In the genomic region with DNA sequence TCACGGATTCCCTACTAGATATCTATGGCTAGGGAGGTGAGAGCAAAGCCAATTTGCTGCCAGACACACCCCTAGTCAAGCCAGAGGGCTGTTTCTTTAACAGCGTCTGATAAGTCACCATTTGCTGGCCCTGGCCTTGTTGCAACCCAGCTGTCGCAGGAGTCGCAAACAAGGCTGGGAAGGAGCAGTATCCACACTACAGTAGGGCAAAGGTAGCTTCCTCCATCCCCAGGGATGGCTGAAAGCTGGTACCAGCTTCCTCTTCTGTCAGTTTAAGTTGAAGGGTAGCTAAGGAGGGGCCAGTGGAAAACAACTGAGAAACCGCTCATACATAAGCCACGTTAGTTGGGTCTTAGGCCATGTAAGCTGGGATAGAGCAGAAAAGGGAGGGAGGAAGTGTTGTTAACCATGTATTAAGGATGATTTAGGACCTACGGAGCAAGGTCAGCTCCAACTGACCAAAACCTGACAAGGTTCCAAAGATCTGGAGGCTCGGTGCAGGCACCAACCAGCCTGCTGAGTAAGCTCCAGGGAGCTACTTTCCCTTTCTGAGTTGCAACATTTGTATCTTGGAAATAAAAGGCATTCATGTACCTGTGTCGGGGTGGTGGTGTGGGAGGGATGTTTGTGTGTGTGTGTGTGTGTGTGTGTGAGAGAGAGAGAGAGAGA, we compare ENCODE assay signal across 9 mouse cellular contexts. TPM values are rescaled to one million over a fixed set of nuclear protein-coding genes. Genes with fewer than 3 reads are reported as not detected.
DNase-seq lines count a peak whose midpoint lies in the region; TF ChIP-seq lines count a peak whose summit lies in the region.
"Had no signal": no experiment of that assay in that cellular context is flagged by ENCODE, and none has a peak within 500 bp of the region (broad histone marks: within the 10 kb centered on the region; RNA-seq: fewer than 3 reads in every experiment).

No protein-coding gene starts in this region.

- H3K27ac ChIP-seq in cerebellum, adult 2 months (ENCODE audit: insufficient read depth, low read length), result peak overlapping the region; percentile 19; the same call in 1 of the 2 replicates
- peak overlapping the region; percentile 95 for H3K27ac ChIP-seq in embryonic fibroblast, embryonic 13.5 days (ENCODE audit: insufficient read depth, low read length)

- no peak for DNase-seq in cerebellum, adult 2 months
- no peak for DNase-seq in cerebellum, postnatal 36 days
- peak; percentile 56 for DNase-seq in 3134 (ENCODE audit: extremely low read depth, insufficient read length, low spot score)
- peak; percentile 62 for DNase-seq in kidney, postnatal 10 days
- DNase-seq in frontal cortex, postnatal 25 days (ENCODE audit: low spot score in 2 of 2), result no peak
- no peak for DNase-seq in B cell, adult 2 months
- DNase-seq in cerebellum, adult 18-20 months, result no peak

- no peak overlapping the region for H3K4me3 ChIP-seq in cerebellum, adult 2 months (replicated peaks; ENCODE audit: insufficient read depth, low read depth, low read length)
- peak overlapping the region; percentile 1 for H3K4me3 ChIP-seq in embryonic fibroblast, embryonic 13.5 days (ENCODE audit: insufficient read depth, low read length)
- H3K4me3 ChIP-seq: megakaryocyte, embryonic 14.5 days had no signal

- WGBS in cerebellum, adult 2 months, result 60% methylated on average over 9 of the region's 9 CpGs

- TF ChIP-seq CTCF in cerebellum, adult 2 months (IDR thresholded peaks at IDR 0.05; ENCODE audit: borderline replicate concordance, insufficient read depth, low read depth, low read length), result no peak
- TF ChIP-seq CTCF in embryonic fibroblast, embryonic 13.5 days (IDR thresholded peaks at IDR 0.05; ENCODE audit: borderline replicate concordance, insufficient read depth, low read length), result no peak

- TF ChIP-seq POLR2A in cerebellum, adult 2 months (IDR thresholded peaks at IDR 0.05; ENCODE audit: borderline replicate concordance, insufficient read depth, low read length), result no peak
- TF ChIP-seq POLR2A in embryonic fibroblast, embryonic 13.5 days (IDR thresholded peaks at IDR 0.05; ENCODE audit: low read depth, low read length), result peak; percentile 46; the same call in 1 of the 2 replicates

- peaks cover 17% of the 10 kb centered on the region for H3K4me1 ChIP-seq in cerebellum, adult 2 months (ENCODE audit: control insufficient read depth, insufficient read depth, low read length)
- peaks cover 18% of the 10 kb centered on the region for H3K4me1 ChIP-seq in embryonic fibroblast, embryonic 13.5 days (ENCODE audit: control insufficient read depth, insufficient read depth, low read length)

- H3K27me3 ChIP-seq in cerebellum, adult 2 months (ENCODE audit: control insufficient read depth, insufficient read depth, low read length), result no peaks in the 10 kb centered on the region

RNA-seq across cellular contexts. Expression of a gene that starts 7.8 kb away (rescaled TPM):
- 1,317 and 1,324 TPM in 2 replicates for polyA plus RNA-seq in cerebellum, adult 2 months (2012; rRNA removed)
- polyA plus RNA-seq in embryonic fibroblast, embryonic 13.5 days (2011; ENCODE audit: insufficient read length, low read depth, missing spikeins), result 3,951 and 4,760 TPM in 2 replicates

RNA-seq across cellular contexts. Expression of a gene that starts 45.9 kb away (rescaled TPM):
- 203 and 218 TPM in 2 replicates for polyA plus RNA-seq in cerebellum, adult 2 months (2012; rRNA removed)
- polyA plus RNA-seq in embryonic fibroblast, embryonic 13.5 days (2011; ENCODE audit: insufficient read length, low read depth, missing spikeins), result 114 and 118 TPM in 2 replicates

RNA-seq across cellular contexts. Expression of a gene that starts 54.3 kb away (rescaled TPM):
- polyA plus RNA-seq in cerebellum, adult 2 months (2012; rRNA removed), result 21.3 and 22.8 TPM in 2 replicates
- 77.7 and 79.1 TPM in 2 replicates for polyA plus RNA-seq in embryonic fibroblast, embryonic 13.5 days (2011; ENCODE audit: insufficient read length, low read depth, missing spikeins)

Comparison
In these comparisons a context has a peak if more than half of its experiments do, and no peak if none do; other contexts are left out.
1. DNase-seq: peak in 3134 (single experiment) and kidney, postnatal 10 days (single experiment); none in cerebellum, adult 2 months (0 of 2), cerebellum, postnatal 36 days (0 of 2), frontal cortex, postnatal 25 days (0 of 2), B cell, adult 2 months (0 of 2) and cerebellum, adult 18-20 months (0 of 2).